Mouse (Mus musculus) testis, adult 2 months (tissue): ENCODE measurements at regions not wholly inside any gene's neighbourhood (a gene's known extent, or its start where the extent isn't known, plus 50 kb on each side); places are given as distances from the start of the nearest gene placed in this dataset.

Experiments
- CTCF ChIP-seq: fragments of 200-500 bp; IDR thresholded peaks from 2 replicates; pipeline ENCODE4 v1.5.1; 2012; ENCODE audit warnings: low read depth, mild to moderate bottlenecking, inconsistent platforms, low read length, moderate library complexity; ENCODE audit not compliant: control insufficient read depth, insufficient read depth, insufficient replicate concordance
- POLR2A ChIP-seq: fragments of 200-500 bp; IDR thresholded peaks from 2 replicates; pipeline ENCODE4 v1.6.1; 2012; ENCODE audit warnings: low read depth, mild to moderate bottlenecking, inconsistent platforms, low read length, moderate library complexity; ENCODE audit not compliant: control insufficient read depth

GRCm38 (mm10) chr7:36958255-36958654 is 260.3 kb downstream of the Tshz3 start:
- TF ChIP-seq POLR2A (no peak), CTCF (no peak)
